Mouse (Mus musculus): ENCODE data around the gene Aamp.
A peak's percentile ranks its signal among the peaks of the same experiment; 100 is the strongest.

Aamp gene

DNA sequence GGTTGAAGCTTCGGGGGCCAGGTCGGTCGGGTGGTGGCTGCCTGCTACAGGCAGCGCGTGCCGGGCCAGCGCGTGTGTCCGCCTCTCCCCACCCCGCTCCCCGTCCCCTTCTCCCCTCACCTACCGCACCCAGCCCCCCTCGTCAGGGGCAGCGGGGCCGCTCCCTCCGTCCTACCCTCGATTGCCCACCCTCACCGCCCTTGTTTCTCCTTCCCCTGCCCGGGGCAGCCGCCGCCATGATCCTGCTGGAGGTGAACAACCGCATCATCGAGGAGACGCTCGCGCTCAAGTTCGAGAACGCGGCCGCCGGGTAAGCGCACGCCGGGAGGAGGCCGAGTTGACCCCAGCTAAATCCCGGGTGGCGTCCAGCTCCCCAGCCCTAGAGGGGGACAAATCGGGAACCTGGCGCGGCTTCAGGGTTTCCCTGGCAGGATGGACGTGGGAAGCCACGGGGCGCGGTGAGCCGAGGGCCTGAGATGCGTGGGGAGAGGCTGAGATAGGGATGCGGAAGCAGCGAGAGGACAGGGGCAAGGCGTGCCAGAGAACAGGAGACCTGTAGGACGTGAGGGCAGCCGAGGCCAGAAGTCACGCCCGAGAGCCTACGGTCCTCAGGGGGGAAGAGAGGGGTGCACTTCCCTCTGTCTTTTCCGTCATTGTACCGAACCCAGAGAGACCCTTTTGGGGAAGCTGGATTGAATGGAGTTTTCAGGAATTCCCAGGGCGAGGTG is 47.8 kb downstream of the Aamp start:
- DNase-seq (ENCODE audit: low spot score in 2 of 2), result peak; percentile 36 to 37

DNA sequence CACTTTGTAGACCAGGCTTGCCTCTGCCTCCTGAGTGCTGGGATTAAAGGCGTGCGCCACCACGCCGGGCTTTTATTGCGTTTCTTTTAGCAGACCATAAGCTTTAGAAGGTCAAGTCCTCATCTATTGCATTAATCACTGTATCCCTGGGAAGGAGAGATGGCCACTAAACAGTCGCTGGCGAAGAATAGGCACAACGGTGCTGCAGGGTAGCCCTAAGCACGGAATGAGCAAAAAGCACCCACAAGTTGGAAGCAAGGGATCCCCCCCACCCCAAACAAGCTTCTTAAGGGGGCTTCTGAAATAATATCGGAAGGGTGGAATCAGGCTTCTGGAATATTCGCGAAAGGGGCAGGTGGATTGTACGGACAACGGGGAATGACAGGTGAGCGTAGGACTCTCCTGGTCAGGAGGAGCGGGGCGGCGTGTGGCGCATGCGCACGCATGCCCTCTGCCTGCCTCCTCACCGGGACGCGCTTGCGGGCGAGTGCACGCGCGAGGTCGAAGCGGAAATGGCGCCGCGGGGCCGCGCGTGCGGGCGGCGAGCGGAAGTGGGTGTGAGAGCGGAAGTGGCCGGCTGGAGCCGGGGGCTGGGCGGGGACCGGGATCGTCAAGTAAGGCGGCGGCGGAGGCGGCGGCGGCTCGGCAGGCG is 48.5 kb downstream of the Aamp start, which contains the start of gene Arpc2:
Gene Arpc2, plus strand, starts transcription at position 147 of the 652 bp plus-strand sequence.
- DNase-seq (ENCODE audit: low spot score in 2 of 2), result peak; percentile 97

GRCm38 (mm10) chr1:74230992-74231391 is 53.5 kb downstream of the Aamp start:
- no peak for DNase-seq (ENCODE audit: low spot score in 2 of 2)

DNA sequence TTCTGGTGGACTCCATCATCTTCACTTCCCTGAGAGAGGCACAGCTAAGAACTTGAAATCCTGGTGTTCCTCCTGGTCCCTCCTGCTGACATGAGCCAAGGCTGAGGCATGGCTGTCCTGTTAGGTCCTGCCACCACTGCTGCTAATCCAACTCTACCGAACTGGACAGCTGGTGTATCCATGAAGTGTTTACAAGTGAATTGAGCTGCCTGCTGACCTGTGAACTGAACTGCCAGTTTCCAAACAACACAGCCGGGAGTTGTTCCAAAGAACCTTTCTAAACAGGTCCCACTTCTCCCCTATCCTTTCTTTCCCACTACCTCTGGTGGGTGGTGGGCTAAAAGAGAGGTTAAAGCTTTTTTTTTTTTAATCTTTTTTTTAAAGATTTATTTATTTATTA is 54.6 kb downstream of the Aamp start:
- DNase-seq (ENCODE audit: low spot score in 2 of 2), result no peak
